Mouse (Mus musculus) CH12.LX (cell line): Measurements from ENCODE around the gene Adgrl3. TPM values are rescaled to one million over a fixed set of nuclear protein-coding genes. Genes with fewer than 3 reads are reported as not detected.

Source experiments
- DNase-seq: peaks from one replicate; pipeline ENCODE4 v3.0.0-alpha.2; 2013; ENCODE audit errors: extremely low read depth
- H3K27ac ChIP-seq: 2 replicates; pipeline ENCODE4 v1.5.1; 2012; ENCODE audit warnings: low read depth, mild to moderate bottlenecking, control low read depth, moderate library complexity; ENCODE audit not compliant: insufficient read depth
- H3K27me3 ChIP-seq: replicated peaks from 2 replicates; pipeline ENCODE3; 2012; ENCODE audit warnings: inconsistent platforms
- H3K36me3 ChIP-seq, 2 experiments: replicated peaks in 1 of 2; 2 replicates each; pipeline versions ENCODE3 to v1.6.1; 2012; ENCODE audit warnings: inconsistent platforms in 1 of 2, low read length in 1 of 2, mild to moderate bottlenecking in 1 of 2, mixed read lengths in 1 of 2, moderate library complexity in 1 of 2; ENCODE audit not compliant: control insufficient read depth in 1 of 2, insufficient read depth in 1 of 2
- H3K4me1 ChIP-seq, 2 experiments: 2 replicates each; pipeline ENCODE4 v1.6.1; 2012; ENCODE audit warnings: inconsistent platforms in 1 of 2, moderate library complexity in 1 of 2; ENCODE audit not compliant: insufficient read depth in 2 of 2, control insufficient read depth in 1 of 2
- H3K4me2 ChIP-seq: 2 replicates; pipeline ENCODE4 v1.6.1; 2012; ENCODE audit warnings: low read depth, mild to moderate bottlenecking, control low read depth; ENCODE audit not compliant: poor library complexity, insufficient read depth, severe bottlenecking
- H3K4me3 ChIP-seq, 3 experiments: fragments of 150-350 bp in 1 of 3; sonication (generic) in 1 of 3; replicated peaks in 1 of 3; 2 replicates each; pipeline versions ENCODE3 to v1.5.1; 2011 to 2012; ENCODE audit warnings: low read depth in 2 of 3, low read length in 2 of 3, mild to moderate bottlenecking in 2 of 3, moderate library complexity in 2 of 3, control low read depth in 1 of 3, improper control_type of control experiment in 1 of 3, inconsistent platforms in 1 of 3, mixed read lengths in 1 of 3; ENCODE audit not compliant: poor library complexity in 1 of 3
- H3K79me2 ChIP-seq: replicated peaks from 2 replicates; pipeline ENCODE4 v1.6.1; 2012; ENCODE audit warnings: mild to moderate bottlenecking, moderate library complexity; ENCODE audit not compliant: control insufficient read depth, poor library complexity, insufficient read depth, severe bottlenecking; ENCODE audit errors: extremely low read depth
- H3K9ac ChIP-seq: 2 replicates; pipeline ENCODE4 v1.6.1; 2012; ENCODE audit warnings: low read depth, mild to moderate bottlenecking, control low read depth, moderate library complexity; ENCODE audit not compliant: insufficient read depth
- H3K9me3 ChIP-seq: replicated peaks from 2 replicates; pipeline ENCODE3; 2012; ENCODE audit warnings: low read length, inconsistent platforms, mixed read lengths
- CHD1 ChIP-seq: IDR thresholded peaks from 2 replicates; pipeline ENCODE4 v1.6.1; 2012; ENCODE audit warnings: low read depth, low read length, improper control_type of control experiment, inconsistent platforms
- CHD2 ChIP-seq: IDR thresholded peaks from 2 replicates; pipeline ENCODE4 v1.6.1; 2011; ENCODE audit warnings: low read length, improper control_type of control experiment
- E2F4 ChIP-seq: IDR thresholded peaks from 2 replicates; pipeline ENCODE4 v1.6.1; 2011; ENCODE audit warnings: low read depth, low read length, improper control_type of control experiment; ENCODE audit not compliant: insufficient replicate concordance
- ELF1 ChIP-seq: IDR thresholded peaks from 2 replicates; pipeline ENCODE4 v1.6.1; 2014; ENCODE audit warnings: low read depth, mild to moderate bottlenecking, inconsistent platforms, low read length, improper control_type of control experiment
- EP300 ChIP-seq: IDR thresholded peaks from 2 replicates; pipeline ENCODE4 v1.6.1; 2011; ENCODE audit warnings: low read length, improper control_type of control experiment
- ETS1 ChIP-seq: conservative IDR thresholded peaks from 2 replicates; pipeline ENCODE4 v1.6.1; 2012; ENCODE audit warnings: low read depth, mild to moderate bottlenecking, inconsistent platforms, low read length, improper control_type of control experiment, moderate library complexity
- JUN ChIP-seq: IDR thresholded peaks from 2 replicates; pipeline ENCODE4 v1.6.1; 2011; ENCODE audit warnings: low read depth, mild to moderate bottlenecking, low read length, improper control_type of control experiment, moderate library complexity; ENCODE audit not compliant: insufficient read depth
- JUND ChIP-seq: conservative IDR thresholded peaks from 2 replicates; pipeline ENCODE4 v1.6.1; 2011; ENCODE audit warnings: low read depth, low read length, improper control_type of control experiment
- MAFK ChIP-seq: IDR thresholded peaks from 2 replicates; pipeline ENCODE4 v1.6.1; 2011; ENCODE audit warnings: low read length, improper control_type of control experiment; ENCODE audit not compliant: insufficient replicate concordance
- MAX ChIP-seq: IDR thresholded peaks from 2 replicates; pipeline ENCODE4 v1.6.1; 2011; ENCODE audit warnings: low read length, improper control_type of control experiment
- MAZ ChIP-seq: IDR thresholded peaks from 2 replicates; pipeline ENCODE4 v1.6.1; 2012; ENCODE audit warnings: low read depth, mild to moderate bottlenecking, inconsistent platforms, low read length, improper control_type of control experiment, moderate library complexity
- MEF2A ChIP-seq: IDR thresholded peaks from 2 replicates; pipeline ENCODE4 v1.6.1; 2014; ENCODE audit warnings: low read depth, mild to moderate bottlenecking, inconsistent platforms, low read length, improper control_type of control experiment, borderline replicate concordance
- MXI1 ChIP-seq: IDR thresholded peaks from 2 replicates; pipeline ENCODE4 v1.6.1; 2011; ENCODE audit warnings: mild to moderate bottlenecking, low read depth, low read length, improper control_type of control experiment
- NRF1 ChIP-seq: IDR thresholded peaks from 2 replicates; pipeline ENCODE4 v1.6.1; 2014; ENCODE audit warnings: low read depth, mild to moderate bottlenecking, inconsistent platforms, low read length, improper control_type of control experiment, moderate library complexity
- TBP ChIP-seq: conservative IDR thresholded peaks from 2 replicates; pipeline ENCODE4 v1.6.1; 2011; ENCODE audit warnings: low read depth, low read length, improper control_type of control experiment
- TCF12 ChIP-seq: IDR thresholded peaks from 2 replicates; pipeline ENCODE4 v1.6.1; 2014; ENCODE audit warnings: low read depth, mild to moderate bottlenecking, inconsistent platforms, low read length, improper control_type of control experiment
- USF1 ChIP-seq: IDR thresholded peaks from 2 replicates; pipeline ENCODE4 v1.6.1; 2014; ENCODE audit warnings: low read depth, mild to moderate bottlenecking, inconsistent platforms, low read length, improper control_type of control experiment
- USF2 ChIP-seq: conservative IDR thresholded peaks from 2 replicates; pipeline ENCODE4 v1.6.1; 2011; ENCODE audit warnings: low read depth, low read length, improper control_type of control experiment
- ZC3H11A ChIP-seq: IDR thresholded peaks from 2 replicates; pipeline ENCODE4 v1.6.1; 2012; ENCODE audit warnings: low read depth, mild to moderate bottlenecking, inconsistent platforms, low read length, improper control_type of control experiment
- ZKSCAN1 ChIP-seq: IDR thresholded peaks from 2 replicates; pipeline ENCODE4 v1.6.1; 2012; ENCODE audit warnings: low read depth, inconsistent platforms, low read length, improper control_type of control experiment, borderline replicate concordance
- dilution Hi-C: fragments of 300-500 bp; cut with MboI; formaldehyde crosslinking; loops from 2 replicates; pipeline ENCODE4 v1.14.3; 2020; ENCODE audit warnings: low sequenced_read_pairs; ENCODE audit not compliant: extremely low pct_unique_long_range_greater_than_20kb, extremely low pct_ligation_motif_present
- in situ Hi-C: fragments of 300-500 bp; cut with MboI; formaldehyde crosslinking; loops from 3 replicates; pipeline ENCODE4 v1.14.3; 2019; ENCODE audit warnings: low sequenced_read_pairs, low pct_ligation_motif_present, low pct_unique_long_range_greater_than_20kb, mixed read lengths
- polyA plus RNA-seq: library from polyadenylated mRNA; unstranded; fragments of >175 nt; gene quantifications from 2 replicates; pipeline ENCODE4 v1.2.1, GENCODE M21; 2012; ENCODE audit warnings: low read depth; ENCODE audit not compliant: insufficient read length
- total RNA-seq, 2 experiments: library from RNA; depleted of rRNA; stranded (reverse); fragments of 300-350 nt in 1 of 2; fragments of >200 nt in 1 of 2; gene quantifications; 2 replicates each; pipeline ENCODE4 v1.2.3; 2012 to 2014

Gene Adgrl3
- total and polyA plus RNA-seq, 3 experiments, result 0.13 TPM; not detected in 2

DNA sequence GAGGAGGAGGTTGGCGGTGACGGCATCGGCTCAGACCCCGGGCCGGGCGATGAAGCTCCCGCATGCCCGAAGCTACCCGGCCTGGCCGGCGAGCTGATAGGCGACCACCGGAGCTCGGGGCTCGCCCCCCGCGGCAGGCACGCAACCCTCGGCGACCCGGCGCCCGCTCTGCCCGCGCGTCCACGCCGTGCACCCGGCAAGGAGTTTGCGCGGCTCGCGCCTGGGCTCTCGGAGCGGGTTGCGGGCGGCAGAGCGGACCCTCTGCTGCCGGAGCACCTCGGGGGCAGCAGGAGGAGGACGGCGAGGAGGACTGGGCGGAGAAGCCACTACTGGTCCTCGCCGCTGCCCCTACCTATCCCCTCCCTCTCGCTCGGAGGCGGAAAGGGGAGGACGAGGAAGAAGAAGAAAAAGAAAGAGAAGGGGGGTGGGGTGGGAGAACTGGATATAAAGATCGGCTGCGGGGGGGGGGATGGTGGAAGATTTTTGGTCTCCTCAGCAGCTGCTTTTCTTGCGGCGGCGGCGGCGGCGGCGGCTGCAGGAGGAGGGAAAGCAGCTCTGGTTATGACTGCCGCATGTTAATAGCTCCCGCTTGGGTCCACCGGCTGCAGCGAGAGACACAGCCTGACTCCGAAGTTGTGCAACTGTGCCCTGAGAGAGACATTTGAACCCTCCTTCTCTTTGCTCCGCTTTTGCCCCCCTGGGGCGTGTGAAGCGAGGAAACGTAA, 505 bp downstream of the Adgrl3 start:
- no peak for DNase-seq
- H3K27me3 ChIP-seq, result no peaks in the 10 kb centered on the region
- TF ChIP-seq USF1, result no peak
- TF ChIP-seq MAZ, result no peak
- no peak for TF ChIP-seq ZC3H11A
- no peak for TF ChIP-seq JUN
- TF ChIP-seq E2F4, result no peak
- TF ChIP-seq TBP, result no peak
- no peak for TF ChIP-seq JUND
- TF ChIP-seq ETS1, result no peak
- TF ChIP-seq MAFK, result no peak
- no peak for TF ChIP-seq EP300
- TF ChIP-seq MXI1, result no peak
- TF ChIP-seq NRF1, result no peak
- TF ChIP-seq, all 38 proteins: peak for 0
- no peak overlapping the region for H3K4me2 ChIP-seq
- no peaks in the 10 kb centered on the region for H3K4me1 ChIP-seq
- in situ Hi-C loops, result no loop called here
- no peaks in the 10 kb centered on the region for H3K79me2 ChIP-seq
- no peak overlapping the region for H3K4me3 ChIP-seq
- H3K9me3 ChIP-seq, result peaks cover 22% of the 10 kb centered on the region
- H3K9ac ChIP-seq, result no peak overlapping the region
- dilution Hi-C loops, result no loop called here
- H3K36me3 ChIP-seq, result no peaks in the 10 kb centered on the region
- no peak overlapping the region for H3K27ac ChIP-seq

DNA sequence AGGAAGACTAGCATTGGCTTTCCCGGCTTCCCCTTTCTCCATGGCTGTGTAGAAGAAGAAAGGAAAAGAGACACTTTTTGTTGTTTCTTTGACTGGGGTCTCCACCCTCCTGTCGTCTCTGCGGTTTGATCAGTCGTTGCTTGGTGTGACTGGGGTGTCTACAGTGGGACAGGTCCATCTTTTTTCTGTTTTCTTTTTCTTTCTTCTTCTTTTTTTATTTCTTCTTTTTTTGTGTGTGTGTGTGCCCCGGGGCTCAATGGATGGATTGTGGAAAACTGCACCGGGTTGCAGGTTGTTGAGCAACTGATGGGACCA, 1.0 kb downstream of the Adgrl3 start:
- no peak overlapping the region for H3K27ac ChIP-seq
- no peaks in the 10 kb centered on the region for H3K79me2 ChIP-seq
- no peak overlapping the region for H3K4me2 ChIP-seq
- dilution Hi-C loops, result no loop called here
- no peaks in the 10 kb centered on the region for H3K27me3 ChIP-seq
- H3K9me3 ChIP-seq, result peaks cover 22% of the 10 kb centered on the region
- TF ChIP-seq ZKSCAN1, result no peak
- no peak for TF ChIP-seq CHD1
- no peak for TF ChIP-seq JUN
- TF ChIP-seq TBP, result no peak
- TF ChIP-seq MAZ, result no peak
- no peak for TF ChIP-seq JUND
- no peak for TF ChIP-seq ELF1
- no peak for TF ChIP-seq ETS1
- TF ChIP-seq TCF12, result no peak
- TF ChIP-seq MAX, result no peak
- TF ChIP-seq CHD2, result no peak
- TF ChIP-seq USF2, result no peak
- TF ChIP-seq USF1, result no peak
- no peak for TF ChIP-seq MEF2A
- TF ChIP-seq E2F4, result no peak
- H3K9ac ChIP-seq, result no peak overlapping the region
- no peaks in the 10 kb centered on the region for H3K4me1 ChIP-seq
- in situ Hi-C loops, result no loop called here
- H3K36me3 ChIP-seq, result no peaks in the 10 kb centered on the region
- DNase-seq, result no peak
- H3K4me3 ChIP-seq, result no peak overlapping the region
